Mouse (Mus musculus): Measurements from ENCODE around the gene Gabrb3. TPM values are rescaled to one million over a fixed set of nuclear protein-coding genes. Genes with fewer than 3 reads are reported as not detected.

Gene Gabrb3
- polyA plus RNA-seq, 1 experiment from 2014 or later: not detected

DNA sequence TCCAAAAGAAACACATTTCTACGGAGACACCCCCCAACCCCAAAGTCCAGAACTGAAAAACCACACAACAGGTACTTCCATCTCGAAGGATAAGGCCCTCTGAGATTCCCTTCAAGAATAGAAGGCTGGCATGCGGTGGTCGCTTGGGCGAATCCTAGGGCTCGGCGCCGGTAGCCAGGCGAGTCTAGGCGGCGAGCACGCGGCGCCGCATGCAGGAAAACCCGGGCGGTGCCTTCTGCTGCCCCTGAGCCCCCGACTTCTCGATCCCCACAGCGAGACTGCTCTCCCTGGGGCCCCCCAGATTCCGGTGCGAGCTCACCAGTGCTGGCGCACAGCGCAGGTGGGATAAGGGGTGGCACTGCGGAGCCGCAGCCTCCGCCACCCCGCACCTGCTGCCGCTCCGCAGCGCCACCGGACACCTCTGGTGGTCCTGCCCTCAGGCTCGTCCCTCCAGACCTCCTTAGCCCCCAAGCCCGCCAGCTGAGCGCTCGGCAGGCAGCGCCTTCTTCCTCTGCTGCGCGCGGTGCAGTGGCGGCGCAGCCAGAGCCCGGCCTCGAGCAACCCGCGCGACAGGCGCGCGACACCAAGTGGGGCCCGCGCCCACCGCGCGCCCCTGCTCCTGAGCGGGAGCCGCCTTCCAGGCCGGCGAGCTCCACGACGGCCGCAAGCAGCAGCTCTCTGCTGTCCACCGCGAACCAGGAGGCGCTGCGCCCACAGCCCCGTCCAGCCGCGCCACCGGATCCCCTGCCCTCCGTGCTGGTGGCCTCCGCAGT, 89.6 kb downstream of the Gabrb3 start:
- no peak overlapping the region for H3K4me3 ChIP-seq (ENCODE audit: low read depth, low read length)
- H3K4me2 ChIP-seq (ENCODE audit: low read depth, low read length): no peak overlapping the region
- H3K36me3 ChIP-seq (ENCODE audit: control insufficient read depth, insufficient read depth): no peaks in the 10 kb centered on the region
- no peak for ATAC-seq (ENCODE audit: low read depth)
- WGBS (ENCODE audit: insufficient replicate concordance): 4% methylated on average over 71 of the region's 72 CpGs
- no peak overlapping the region for H3K27ac ChIP-seq (ENCODE audit: low read length)
- no peaks in the 10 kb centered on the region for H3K4me1 ChIP-seq (ENCODE audit: control insufficient read depth, low read depth, low read length)
- H3K9me3 ChIP-seq (replicated peaks; ENCODE audit: control insufficient read depth, low read length): no peaks in the 10 kb centered on the region
- peaks cover 28% of the 10 kb centered on the region for H3K27me3 ChIP-seq (ENCODE audit: control insufficient read depth, insufficient read depth, low read depth, low read length)
- no peak overlapping the region for H3K9ac ChIP-seq (ENCODE audit: low read depth, low read length)

DNA sequence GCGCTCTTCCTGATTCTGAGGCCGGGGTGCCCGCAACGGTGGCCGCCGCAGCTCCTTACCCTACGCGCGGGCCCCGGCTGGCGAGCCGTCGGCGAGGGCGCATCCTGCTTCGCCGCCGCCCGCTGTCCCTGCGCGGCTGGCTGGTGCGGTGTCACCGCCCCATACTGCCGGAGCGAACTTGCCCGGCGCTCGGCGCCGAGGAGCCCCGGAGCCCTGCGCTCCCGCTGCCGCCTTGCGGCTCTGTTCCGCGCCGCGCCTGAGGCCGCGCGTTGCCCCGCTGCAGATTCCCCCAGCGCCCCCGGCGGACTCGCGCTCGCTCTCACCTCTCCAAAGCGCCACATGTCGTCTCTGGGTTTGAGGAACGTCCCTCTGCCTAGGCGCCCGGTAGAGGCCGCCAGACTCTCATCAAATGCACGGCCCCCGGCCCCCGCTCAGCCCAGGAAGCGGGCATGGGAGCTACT, 90.2 kb downstream of the Gabrb3 start, which contains the start of gene Gabra5:
Gabra5 (minus strand) TSS at position 379 of the 461 bp plus-strand sequence.
- no peaks in the 10 kb centered on the region for H3K36me3 ChIP-seq (ENCODE audit: control insufficient read depth, insufficient read depth)
- H3K4me1 ChIP-seq (ENCODE audit: control insufficient read depth, low read depth, low read length): no peaks in the 10 kb centered on the region
- no peak for ATAC-seq (ENCODE audit: low read depth)
- H3K9me3 ChIP-seq (replicated peaks; ENCODE audit: control insufficient read depth, low read length): no peaks in the 10 kb centered on the region
- WGBS (ENCODE audit: insufficient replicate concordance): 1% methylated on average over 59 of the region's 59 CpGs
- no peak within 1 kb of the TSS for H3K4me2 ChIP-seq (ENCODE audit: low read depth, low read length)
- no peak within 1 kb of the TSS for H3K4me3 ChIP-seq (ENCODE audit: low read depth, low read length)
- no peak within 1 kb of the TSS for H3K27ac ChIP-seq (ENCODE audit: low read length)
- peaks cover 28% of the 10 kb centered on the region for H3K27me3 ChIP-seq (ENCODE audit: control insufficient read depth, insufficient read depth, low read depth, low read length)
- H3K9ac ChIP-seq (ENCODE audit: low read depth, low read length): no peak within 1 kb of the TSS

DNA sequence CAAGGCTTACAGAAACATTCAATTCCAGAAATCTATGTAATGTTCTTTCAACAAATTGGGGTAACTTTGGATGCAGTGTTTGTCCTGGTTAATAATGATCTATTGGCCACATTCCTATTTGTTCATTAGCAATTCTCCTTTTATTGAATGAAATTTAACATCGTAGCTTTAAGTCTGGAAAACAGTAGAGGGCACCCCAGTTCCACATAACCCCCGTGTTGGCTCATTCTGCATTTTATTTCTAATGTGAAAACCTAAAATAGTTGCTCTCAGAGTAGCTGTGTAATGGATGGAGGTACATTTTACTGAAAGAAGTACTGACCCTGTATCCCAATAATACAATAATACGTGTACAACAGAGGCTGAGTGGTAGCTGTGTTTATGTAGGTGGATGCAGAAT, 93.5 kb downstream of the Gabrb3 start:
- WGBS (ENCODE audit: insufficient replicate concordance): 19% methylated on average over 3 of the region's 3 CpGs
- H3K36me3 ChIP-seq (ENCODE audit: control insufficient read depth, insufficient read depth): no peaks in the 10 kb centered on the region
- no peak overlapping the region for H3K27ac ChIP-seq (ENCODE audit: low read length)
- no peaks in the 10 kb centered on the region for H3K9me3 ChIP-seq (replicated peaks; ENCODE audit: control insufficient read depth, low read length)
- H3K9ac ChIP-seq (ENCODE audit: low read depth, low read length): no peak overlapping the region
- no peak overlapping the region for H3K4me3 ChIP-seq (ENCODE audit: low read depth, low read length)
- no peak for ATAC-seq (ENCODE audit: low read depth)
- H3K4me1 ChIP-seq (ENCODE audit: control insufficient read depth, low read depth, low read length): no peaks in the 10 kb centered on the region
- peaks cover 25% of the 10 kb centered on the region for H3K27me3 ChIP-seq (ENCODE audit: control insufficient read depth, insufficient read depth, low read depth, low read length)
- no peak overlapping the region for H3K4me2 ChIP-seq (ENCODE audit: low read depth, low read length)

GRCm38 (mm10) chr7:57529451-57529850, 110.0 kb downstream of the Gabrb3 start:
- H3K27ac ChIP-seq (ENCODE audit: low read length): no peak overlapping the region
- H3K4me3 ChIP-seq (ENCODE audit: low read depth, low read length): no peak overlapping the region
- no peaks in the 10 kb centered on the region for H3K27me3 ChIP-seq (ENCODE audit: control insufficient read depth, insufficient read depth, low read depth, low read length)
- H3K4me2 ChIP-seq (ENCODE audit: low read depth, low read length): no peak overlapping the region
- 33% methylated on average over 4 of the region's 4 CpGs for WGBS (ENCODE audit: insufficient replicate concordance)
- no peaks in the 10 kb centered on the region for H3K4me1 ChIP-seq (ENCODE audit: control insufficient read depth, low read depth, low read length)
- no peaks in the 10 kb centered on the region for H3K36me3 ChIP-seq (ENCODE audit: control insufficient read depth, insufficient read depth)
- H3K9me3 ChIP-seq (replicated peaks; ENCODE audit: control insufficient read depth, low read length): no peaks in the 10 kb centered on the region
- H3K9ac ChIP-seq (ENCODE audit: low read depth, low read length): no peak overlapping the region
- ATAC-seq (ENCODE audit: low read depth): no peak

DNA sequence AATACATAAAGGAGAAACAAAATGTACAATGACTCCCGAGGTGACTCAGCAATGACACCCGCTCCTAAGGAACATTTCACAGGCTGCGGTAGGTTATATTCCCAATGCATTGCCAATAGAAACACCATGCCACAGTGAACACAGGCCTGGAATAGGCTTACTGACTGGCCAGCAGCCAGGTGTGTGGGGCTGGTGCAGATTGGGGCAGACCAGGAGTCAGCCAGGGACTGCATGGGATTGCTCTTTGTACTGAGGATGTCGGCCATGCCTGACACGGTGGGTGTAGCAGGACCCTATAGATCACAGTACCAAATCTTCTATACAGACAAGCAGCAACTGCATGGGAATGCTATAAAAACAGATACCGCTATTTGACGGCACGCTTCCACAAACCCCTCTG, 110.5 kb downstream of the Gabrb3 start:
- no peak overlapping the region for H3K4me3 ChIP-seq (ENCODE audit: low read depth, low read length)
- no peaks in the 10 kb centered on the region for H3K27me3 ChIP-seq (ENCODE audit: control insufficient read depth, insufficient read depth, low read depth, low read length)
- no peak overlapping the region for H3K4me2 ChIP-seq (ENCODE audit: low read depth, low read length)
- ATAC-seq (ENCODE audit: low read depth): no peak
- no peak overlapping the region for H3K9ac ChIP-seq (ENCODE audit: low read depth, low read length)
- H3K36me3 ChIP-seq (ENCODE audit: control insufficient read depth, insufficient read depth): no peaks in the 10 kb centered on the region
- no peaks in the 10 kb centered on the region for H3K9me3 ChIP-seq (replicated peaks; ENCODE audit: control insufficient read depth, low read length)
- no peak overlapping the region for H3K27ac ChIP-seq (ENCODE audit: low read length)
- WGBS (ENCODE audit: insufficient replicate concordance): 72% methylated on average over 8 of the region's 8 CpGs
- no peaks in the 10 kb centered on the region for H3K4me1 ChIP-seq (ENCODE audit: control insufficient read depth, low read depth, low read length)

GRCm38 (mm10) chr7:57532676-57533075, 113.2 kb downstream of the Gabrb3 start:
- WGBS (ENCODE audit: insufficient replicate concordance): 68% methylated on average over 10 of the region's 10 CpGs
- ATAC-seq (ENCODE audit: low read depth): no peak
- H3K27ac ChIP-seq (ENCODE audit: low read length): no peak overlapping the region
- no peaks in the 10 kb centered on the region for H3K27me3 ChIP-seq (ENCODE audit: control insufficient read depth, insufficient read depth, low read depth, low read length)
- no peak overlapping the region for H3K9ac ChIP-seq (ENCODE audit: low read depth, low read length)
- H3K36me3 ChIP-seq (ENCODE audit: control insufficient read depth, insufficient read depth): no peaks in the 10 kb centered on the region
- H3K9me3 ChIP-seq (replicated peaks; ENCODE audit: control insufficient read depth, low read length): no peaks in the 10 kb centered on the region
- no peaks in the 10 kb centered on the region for H3K4me1 ChIP-seq (ENCODE audit: control insufficient read depth, low read depth, low read length)
- no peak overlapping the region for H3K4me3 ChIP-seq (ENCODE audit: low read depth, low read length)
- no peak overlapping the region for H3K4me2 ChIP-seq (ENCODE audit: low read depth, low read length)

DNA sequence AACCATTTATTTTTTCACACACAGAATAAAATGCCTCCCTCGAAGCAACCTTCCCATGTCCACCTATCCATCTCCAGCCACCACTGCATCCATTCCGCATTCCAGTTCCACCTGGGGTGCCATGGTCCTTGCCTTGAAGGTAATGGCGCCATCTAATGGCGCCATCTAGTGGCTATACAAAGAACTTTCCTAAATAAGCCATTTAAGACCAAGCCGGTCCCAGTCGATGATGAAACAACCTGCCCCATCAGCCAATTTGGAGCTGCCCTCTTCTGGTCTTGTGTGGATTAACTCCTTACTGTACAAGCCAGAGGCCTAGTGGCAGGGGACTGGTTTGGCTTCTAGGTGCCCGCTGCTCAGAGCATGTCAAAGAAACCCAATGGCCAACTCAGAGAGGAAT, 119.1 kb downstream of the Gabrb3 start:
- H3K27ac ChIP-seq (ENCODE audit: low read length): no peak overlapping the region
- ATAC-seq (ENCODE audit: low read depth): no peak
- no peak overlapping the region for H3K4me3 ChIP-seq (ENCODE audit: low read depth, low read length)
- 15% methylated on average over 7 of the region's 7 CpGs for WGBS (ENCODE audit: insufficient replicate concordance)
- no peaks in the 10 kb centered on the region for H3K9me3 ChIP-seq (replicated peaks; ENCODE audit: control insufficient read depth, low read length)
- H3K4me1 ChIP-seq (ENCODE audit: control insufficient read depth, low read depth, low read length): no peaks in the 10 kb centered on the region
- H3K27me3 ChIP-seq (ENCODE audit: control insufficient read depth, insufficient read depth, low read depth, low read length): no peaks in the 10 kb centered on the region
- no peaks in the 10 kb centered on the region for H3K36me3 ChIP-seq (ENCODE audit: control insufficient read depth, insufficient read depth)
- H3K9ac ChIP-seq (ENCODE audit: low read depth, low read length): no peak overlapping the region
- H3K4me2 ChIP-seq (ENCODE audit: low read depth, low read length): no peak overlapping the region

GRCm38 (mm10) chr7:57560732-57561436, 141.4 kb downstream of the Gabrb3 start:
- Histone ChIP-seq H3K27me3 (ENCODE audit: control insufficient read depth, insufficient read depth, low read depth, low read length) (no peaks in the 10 kb centered on the region), H3K4me2 (ENCODE audit: low read depth, low read length) (no peak overlapping the region), H3K36me3 (ENCODE audit: control insufficient read depth, insufficient read depth) (no peaks in the 10 kb centered on the region), H3K9me3 (replicated peaks; ENCODE audit: control insufficient read depth, low read length) (no peaks in the 10 kb centered on the region), H3K4me3 (ENCODE audit: low read depth, low read length) (no peak overlapping the region), H3K27ac (ENCODE audit: low read length) (no peak overlapping the region), H3K9ac (ENCODE audit: low read depth, low read length) (no peak overlapping the region), H3K4me1 (ENCODE audit: control insufficient read depth, low read depth, low read length) (no peaks in the 10 kb centered on the region)
- ATAC-seq (ENCODE audit: low read depth): no peak
- WGBS (ENCODE audit: insufficient replicate concordance): 36% methylated on average over 3 of the region's 3 CpGs

DNA sequence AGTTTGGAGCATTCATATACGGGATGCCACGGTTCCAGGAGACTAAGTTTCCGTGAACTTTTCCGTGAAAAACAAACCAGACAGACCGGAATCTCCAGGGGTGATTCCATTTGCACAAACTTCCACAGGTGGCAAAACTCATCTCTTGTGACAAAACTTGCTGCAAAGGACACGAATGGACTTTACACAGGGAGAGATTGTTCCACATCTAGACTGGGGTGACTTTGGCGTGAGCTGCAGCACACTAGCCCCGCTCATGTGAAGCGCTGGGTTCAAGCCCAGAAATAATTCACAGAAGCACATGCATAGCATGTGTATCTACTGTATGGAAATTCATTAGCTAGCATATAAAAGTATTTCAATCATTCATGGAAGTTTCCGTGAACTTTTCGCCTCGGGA, 144.9 kb downstream of the Gabrb3 start:
- WGBS (ENCODE audit: insufficient replicate concordance): 75% methylated on average over 12 of the region's 12 CpGs
- no peak overlapping the region for H3K9ac ChIP-seq (ENCODE audit: low read depth, low read length)
- H3K4me3 ChIP-seq (ENCODE audit: low read depth, low read length): no peak overlapping the region
- H3K36me3 ChIP-seq (ENCODE audit: control insufficient read depth, insufficient read depth): no peaks in the 10 kb centered on the region
- no peak overlapping the region for H3K4me2 ChIP-seq (ENCODE audit: low read depth, low read length)
- no peaks in the 10 kb centered on the region for H3K27me3 ChIP-seq (ENCODE audit: control insufficient read depth, insufficient read depth, low read depth, low read length)
- H3K9me3 ChIP-seq (replicated peaks; ENCODE audit: control insufficient read depth, low read length): no peaks in the 10 kb centered on the region
- H3K4me1 ChIP-seq (ENCODE audit: control insufficient read depth, low read depth, low read length): no peaks in the 10 kb centered on the region
- no peak overlapping the region for H3K27ac ChIP-seq (ENCODE audit: low read length)
- ATAC-seq (ENCODE audit: low read depth): no peak
